Mouse (Mus musculus) stomach, postnatal 0 days (tissue): Measurements from ENCODE around the gene Mat1a. TPM values are rescaled to one million over a fixed set of nuclear protein-coding genes. Genes with fewer than 3 reads are reported as not detected.

Experiments
- ATAC-seq: fragments of 200-750 bp; cut with Nextera tagmentation; 2 replicates; pipeline ENCODE4 v1.8.0; 2017; ENCODE audit not compliant: low FRiP score, low TSS enrichment
- DNase-seq: peaks from one replicate; pipeline ENCODE4 v3.0.0-alpha.2; 2016; ENCODE audit warnings: low spot score
- H3K27ac ChIP-seq: fragments of 300-500 bp; sonication (generic); replicated peaks from 2 replicates; pipeline ENCODE4 v1.5.1; 2014; ENCODE audit warnings: mild to moderate bottlenecking, control low read depth
- H3K27me3 ChIP-seq: fragments of 300-500 bp; sonication (generic); 2 replicates; pipeline ENCODE4 v1.6.1; 2014; ENCODE audit warnings: low read length; ENCODE audit not compliant: control insufficient read depth, insufficient read depth
- H3K36me3 ChIP-seq: fragments of 300-500 bp; sonication (generic); 2 replicates; pipeline ENCODE4 v1.6.1; 2014; ENCODE audit warnings: low read length, mixed read lengths; ENCODE audit not compliant: control insufficient read depth, insufficient read depth
- H3K4me1 ChIP-seq: fragments of 300-500 bp; sonication (generic); replicated peaks from 2 replicates; pipeline ENCODE4 v1.6.1; 2014; ENCODE audit warnings: antibody characterized with exemption; ENCODE audit not compliant: control insufficient read depth, insufficient read depth
- H3K4me2 ChIP-seq: fragments of 300-500 bp; sonication (generic); replicated peaks from 2 replicates; pipeline ENCODE4 v1.6.1; 2014; ENCODE audit warnings: low read depth, mild to moderate bottlenecking, control low read depth, moderate library complexity
- H3K4me3 ChIP-seq: fragments of 300-500 bp; sonication (generic); 2 replicates; pipeline ENCODE4 v1.5.1; 2014; ENCODE audit warnings: low read depth, low read length, control low read depth
- H3K9ac ChIP-seq: fragments of 300-500 bp; sonication (generic); 2 replicates; pipeline ENCODE4 v1.6.1; 2014; ENCODE audit warnings: mild to moderate bottlenecking, low read length, control low read depth, mixed read lengths
- H3K9me3 ChIP-seq: fragments of 300-500 bp; sonication (generic); 2 replicates; pipeline ENCODE4 v1.6.1; 2016; ENCODE audit warnings: low read length; ENCODE audit not compliant: control insufficient read depth
- CTCF ChIP-seq: IDR thresholded peaks from 2 replicates; pipeline ENCODE4 v1.5.1; 2016; ENCODE audit warnings: antibody characterized with exemption, low read depth, mild to moderate bottlenecking, moderate library complexity
- EP300 ChIP-seq: optimal IDR thresholded peaks from 2 replicates; pipeline ENCODE3; 2016; ENCODE audit warnings: antibody characterized with exemption
- WGBS: fragments of 180-500 bp; shearing (Covaris S2); extraction: QIAGEN DNeasy Blood & Tissue Kit; methylation state at CpG from one replicate; pipeline ENCODE4 v1.1.7; 2014; 5-methylcytosine and 5-hydroxymethylcytosine counted together
- polyA plus RNA-seq: library from polyadenylated mRNA; unstranded; fragments of >200 nt; fragmentation: Nextera tagmentation; extraction: Ambion mirVana; gene quantifications from 2 replicates; pipeline ENCODE4 v1.2.1, GENCODE M21; 2015

Gene Mat1a
- polyA plus RNA-seq, 1 experiment from 2014 or later: 0.75 TPM

DNA sequence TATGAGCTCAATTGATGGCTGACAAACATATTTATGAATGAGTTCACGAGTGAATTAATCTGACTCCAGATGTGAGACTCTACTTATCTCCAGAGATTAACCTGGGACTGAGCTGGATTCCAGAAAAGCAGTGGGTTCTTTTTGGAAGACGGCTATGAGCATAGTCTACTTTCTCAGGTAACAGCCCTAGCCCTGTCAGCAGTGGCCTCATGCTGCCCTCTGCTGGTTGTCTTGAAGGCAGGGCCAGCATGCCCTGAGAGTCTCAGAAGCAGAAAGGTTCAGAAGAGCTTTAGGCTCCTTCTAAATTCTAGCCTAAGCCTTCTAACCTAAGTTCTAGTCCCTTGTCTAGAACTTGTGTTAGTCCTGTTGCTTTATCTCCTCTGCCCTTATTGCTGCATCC lies 57.8 kb downstream of the Mat1a start:
- H3K27me3 ChIP-seq: no peaks in the 10 kb centered on the region
- peak; percentile 73 for DNase-seq
- WGBS: 10% methylated on average over 2 of the region's 2 CpGs
- H3K27ac ChIP-seq: no peak overlapping the region
- no peak overlapping the region for H3K4me3 ChIP-seq
- no peaks in the 10 kb centered on the region for H3K4me1 ChIP-seq
- H3K36me3 ChIP-seq: no peaks in the 10 kb centered on the region
- H3K9me3 ChIP-seq: no peaks in the 10 kb centered on the region
- no peak overlapping the region for H3K4me2 ChIP-seq
- TF ChIP-seq CTCF: peak; percentile 84
- TF ChIP-seq EP300: no peak
- peak; percentile 69; the same call in 1 of the 2 replicates for ATAC-seq
- H3K9ac ChIP-seq: no peak overlapping the region

- Histone ChIP-seq H3K27ac (no peak overlapping the region), H3K36me3 (no peaks in the 10 kb centered on the region), H3K4me3 (no peak overlapping the region), H3K9ac (no peak overlapping the region), H3K4me2 (no peak overlapping the region), H3K9me3 (no peaks in the 10 kb centered on the region), H3K4me1 (no peaks in the 10 kb centered on the region), H3K27me3 (no peaks in the 10 kb centered on the region)
- ATAC-seq (no peak), DNase-seq (no peak)
- TF ChIP-seq EP300 (no peak), CTCF (no peak)
- WGBS: 51% methylated on average over 5 of the region's 5 CpGs
Measured at GRCm38 (mm10) chr14:41167278-41167677, 62.4 kb downstream of the Mat1a start.

DNA sequence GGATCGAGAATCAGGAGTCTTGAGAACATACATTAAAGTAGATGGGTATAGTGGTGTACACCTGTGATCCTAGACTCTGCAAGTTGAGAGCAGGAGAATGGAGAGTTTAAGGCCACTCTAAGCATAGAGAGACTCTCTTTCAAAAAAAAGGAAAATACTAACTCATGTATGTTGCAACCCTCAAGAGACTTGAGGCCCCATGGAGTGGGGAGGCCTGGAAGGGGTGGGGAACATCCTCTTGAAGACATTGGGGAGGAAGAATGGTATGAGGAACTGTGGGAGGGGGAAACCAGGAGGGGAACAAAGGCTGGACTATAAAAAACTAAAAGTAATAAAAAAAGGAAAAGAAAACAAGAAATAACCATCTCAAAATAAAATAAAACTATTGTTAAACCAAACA lies 63.7 kb downstream of the Mat1a start:
- ATAC-seq: no peak
- H3K9ac ChIP-seq: no peak overlapping the region
- H3K27ac ChIP-seq: no peak overlapping the region
- H3K36me3 ChIP-seq: no peaks in the 10 kb centered on the region
- WGBS: 90% methylated on average over 1 of the region's 1 CpGs
- H3K4me2 ChIP-seq: no peak overlapping the region
- no peak for DNase-seq
- no peaks in the 10 kb centered on the region for H3K9me3 ChIP-seq
- H3K27me3 ChIP-seq: no peaks in the 10 kb centered on the region
- H3K4me1 ChIP-seq: no peaks in the 10 kb centered on the region
- H3K4me3 ChIP-seq: no peak overlapping the region
- no peak for TF ChIP-seq EP300
- no peak for TF ChIP-seq CTCF

- H3K27me3 ChIP-seq: no peaks in the 10 kb centered on the region
- no peak overlapping the region for H3K4me3 ChIP-seq
- H3K27ac ChIP-seq: no peak overlapping the region
- H3K4me1 ChIP-seq: no peaks in the 10 kb centered on the region
- DNase-seq: no peak
- no peak overlapping the region for H3K9ac ChIP-seq
- TF ChIP-seq EP300 (no peak), CTCF (no peak)
- H3K4me2 ChIP-seq: no peak overlapping the region
- 61% methylated on average over 2 of the region's 2 CpGs for WGBS
- ATAC-seq: no peak
- H3K36me3 ChIP-seq: no peaks in the 10 kb centered on the region
- no peaks in the 10 kb centered on the region for H3K9me3 ChIP-seq
Measured at GRCm38 (mm10) chr14:41170514-41170913, 65.7 kb downstream of the Mat1a start.

Other genes with a start within 250 kb of the Mat1a start
- 0.07 and 0.22 TPM in 2 replicates for gene Sh2d4b, start 211.8 kb upstream of the Mat1a start, polyA plus RNA-seq
- gene Tspan14, start 138.2 kb upstream of the Mat1a start, polyA plus RNA-seq: 38.1 and 38.8 TPM in 2 replicates
- gene Fam213a, start 91.2 kb upstream of the Mat1a start, polyA plus RNA-seq: 32.4 and 34.5 TPM in 2 replicates
- not detected in 2 replicates for gene Dydc2, start 35.8 kb upstream of the Mat1a start, polyA plus RNA-seq
- not detected in 2 replicates for gene Dydc1, start 32.1 kb upstream of the Mat1a start, polyA plus RNA-seq
- gene Sftpa1, start 26.7 kb downstream of the Mat1a start, polyA plus RNA-seq: 0.06 TPM in 1 of 2 replicates, not detected in the other
- 0.29 TPM in 1 of 2 replicates, not detected in the other for gene Mbl1, start 46.4 kb downstream of the Mat1a start, polyA plus RNA-seq
- gene Sftpd, start 80.1 kb downstream of the Mat1a start, polyA plus RNA-seq: 4.9 TPM in 2 replicates
- gene Gm2832, start 173.8 kb downstream of the Mat1a start, polyA plus RNA-seq: not detected in 2 replicates
- gene Gm5798, start 243.6 kb downstream of the Mat1a start, polyA plus RNA-seq: not detected in 2 replicates